Mouse (Mus musculus) thymus, postnatal 0 days (tissue): ENCODE measurements around the gene Txndc8. TPM values are rescaled to one million over a fixed set of nuclear protein-coding genes. Genes with fewer than 3 reads are reported as not detected.

Experiments
- DNase-seq: peaks from one replicate; pipeline ENCODE4 v3.0.0-alpha.2; 2015; ENCODE audit warnings: low spot score
- polyA plus RNA-seq: library from polyadenylated mRNA; unstranded; fragments of >200 nt; fragmentation: Nextera tagmentation; extraction: Ambion mirVana; gene quantifications from 2 replicates; pipeline ENCODE4 v1.2.1, GENCODE M21; 2015

Txndc8 gene
- polyA plus RNA-seq, 1 experiment from 2014 or later: not detected

- DNase-seq: peak; percentile 96
These were observed 52.6 kb downstream of the Txndc8 start, which contains the start of gene Txn1 for GRCm38 (mm10) chr4:57956029-57956960. Gene Txn1, minus strand, starts transcription at chr4:57956411.

GRCm38 (mm10) chr4:57955544-57955958 lies 53.4 kb downstream of the Txndc8 start:
- DNase-seq: peak; percentile 54

- no peak for DNase-seq
These were observed 53.9 kb downstream of the Txndc8 start for GRCm38 (mm10) chr4:57954991-57955390.

- no peak for DNase-seq
These were observed 54.3 kb downstream of the Txndc8 start for GRCm38 (mm10) chr4:57954580-57954979.

- no peak for DNase-seq
These were observed 55.1 kb downstream of the Txndc8 start for GRCm38 (mm10) chr4:57953796-57954195.

- no peak for DNase-seq
These were observed 56.0 kb downstream of the Txndc8 start for GRCm38 (mm10) chr4:57952891-57953290.

- DNase-seq: no peak
These were observed 56.5 kb downstream of the Txndc8 start for GRCm38 (mm10) chr4:57952416-57952815.

- DNase-seq: no peak
These were observed 59.1 kb downstream of the Txndc8 start for GRCm38 (mm10) chr4:57949866-57950265.

GRCm38 (mm10) chr4:57947476-57947875 lies 61.4 kb downstream of the Txndc8 start:
- DNase-seq: no peak

- no peak for DNase-seq
These were observed 61.9 kb downstream of the Txndc8 start for GRCm38 (mm10) chr4:57947036-57947435.

- DNase-seq: no peak
These were observed 66.0 kb downstream of the Txndc8 start for GRCm38 (mm10) chr4:57942892-57943291.

GRCm38 (mm10) chr4:57940631-57941030 lies 68.3 kb downstream of the Txndc8 start:
- DNase-seq: no peak

GRCm38 (mm10) chr4:57937292-57937691 lies 71.6 kb downstream of the Txndc8 start:
- DNase-seq: no peak

- no peak for DNase-seq
These were observed 74.7 kb downstream of the Txndc8 start for GRCm38 (mm10) chr4:57934181-57934580.

Other genes starting within 250 kb of the Txndc8 start
- gene D630039A03Rik, start 92.8 kb downstream of the Txndc8 start, polyA plus RNA-seq: 0.13 and 0.16 TPM in 2 replicates
- 716 and 724 TPM in 2 replicates for gene Txn1, start 52.7 kb downstream of the Txndc8 start, polyA plus RNA-seq
- gene Svep1, start 197.7 kb upstream of the Txndc8 start, polyA plus RNA-seq: 0.17 and 0.18 TPM in 2 replicates